8 mouse cellular contexts compared by ENCODE assay signal in the genomic region with DNA sequence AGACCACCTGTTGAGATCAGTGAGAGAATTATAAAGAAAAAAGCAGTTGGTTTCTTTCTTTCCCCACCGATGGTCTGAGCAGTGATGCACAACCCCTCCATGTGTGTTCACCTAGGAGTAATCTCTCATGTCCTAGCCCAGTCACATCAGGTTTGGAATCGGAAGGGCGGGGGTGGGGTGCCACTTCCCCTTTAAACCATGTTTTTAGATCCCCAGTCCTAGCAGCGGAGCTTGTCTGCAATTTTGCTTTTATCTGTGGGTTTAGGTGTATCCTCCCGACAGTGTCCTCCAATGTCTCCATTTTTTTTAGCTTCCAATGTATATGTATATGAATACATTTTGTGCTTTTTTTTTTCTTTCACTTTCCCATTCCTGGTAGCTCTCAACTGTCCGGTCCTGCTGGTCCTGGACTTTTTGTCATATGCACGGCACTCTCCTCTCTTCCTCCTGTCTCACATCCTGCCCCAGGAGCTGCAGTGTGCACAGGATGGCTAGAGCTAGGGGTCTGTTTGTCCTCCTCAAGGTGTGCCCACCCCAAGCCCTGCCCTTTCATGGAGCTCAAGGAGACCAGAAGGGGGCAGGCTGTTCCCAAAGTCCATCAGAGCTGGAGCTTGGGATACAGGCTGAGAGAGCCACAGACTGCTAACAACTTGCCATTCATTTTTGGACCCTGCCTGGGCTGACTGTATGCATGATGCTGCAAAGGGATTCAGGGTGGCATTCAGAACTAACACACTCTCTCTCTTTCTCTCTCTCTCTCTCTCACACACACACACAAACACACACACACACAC. TPM values are rescaled to one million over a fixed set of nuclear protein-coding genes. Genes with fewer than 3 reads are reported as not detected.
A peak's percentile ranks its signal among the peaks of the same experiment; 100 is the strongest.
DNase-seq lines count a peak whose midpoint lies in the region; ATAC-seq and TF ChIP-seq lines count a peak whose summit lies in the region.

No protein-coding gene starts in this region.

- peaks cover 29% of the 10 kb centered on the region for H3K27me3 ChIP-seq in liver, embryonic 11.5 days (replicated peaks; ENCODE audit: control insufficient read depth, insufficient read depth, low read length)
- peaks cover 32% of the 10 kb centered on the region for H3K27me3 ChIP-seq in neural tube, embryonic 13.5 days
- H3K27me3 ChIP-seq in thymus, adult 2 months (ENCODE audit: control insufficient read depth, insufficient read depth, low read length) = no peaks in the 10 kb centered on the region

- 38% methylated on average over 7 of the region's 7 CpGs for WGBS in liver, embryonic 11.5 days
- WGBS in neural tube, embryonic 13.5 days = 75% methylated on average over 7 of the region's 7 CpGs
- WGBS in thymus, adult 2 months = 15% methylated on average over 7 of the region's 7 CpGs

- H3K9ac ChIP-seq in liver, embryonic 11.5 days (ENCODE audit: low read depth, low read length) = no peak overlapping the region
- peak overlapping the region; percentile 34; the same call in 1 of the 2 replicates for H3K9ac ChIP-seq in neural tube, embryonic 13.5 days

- DNase-seq in left cerebral cortex, adult 18-20 months (ENCODE audit: low spot score in 2 of 2) = peak; percentile 64 to 67
- no peak for DNase-seq in left cerebral cortex, adult 8-10 months (ENCODE audit: low spot score in 2 of 2)
- peak; percentile 76 for DNase-seq in brain, adult 2 months (ENCODE audit: low read depth, low spot score)
- peak; percentile 59 for DNase-seq in gastrocnemius, adult 18-20 months (ENCODE audit: low spot score)
- DNase-seq in kidney, adult 18-20 months = peak; percentile 67
- no peak for DNase-seq in liver, embryonic 11.5 days (ENCODE audit: low spot score)
- DNase-seq in thymus, adult 2 months = no peak

- ATAC-seq in liver, embryonic 11.5 days (replicated peaks; ENCODE audit: low FRiP score) = no peak
- no peak for ATAC-seq in neural tube, embryonic 13.5 days (ENCODE audit: low read depth)

- no peak for TF ChIP-seq POLR2A in thymus, adult 2 months (IDR thresholded peaks at IDR 0.05; ENCODE audit: control insufficient read depth, extremely low read depth, insufficient read depth, low read length, poor library complexity)

- no peak overlapping the region for H3K27ac ChIP-seq in liver, embryonic 11.5 days (ENCODE audit: low read depth, low read length)
- H3K27ac ChIP-seq in neural tube, embryonic 13.5 days (replicated peaks) = no peak overlapping the region
- H3K27ac ChIP-seq in thymus, adult 2 months (ENCODE audit: control insufficient read depth, insufficient read depth, low read length) = no peak overlapping the region

- no peak for TF ChIP-seq CTCF in thymus, adult 2 months (IDR thresholded peaks at IDR 0.05; ENCODE audit: borderline replicate concordance, control insufficient read depth, extremely low read depth, insufficient read depth, low read length, poor library complexity)

- H3K36me3 ChIP-seq in liver, embryonic 11.5 days (ENCODE audit: control insufficient read depth, insufficient read depth, low read length) = no peaks in the 10 kb centered on the region
- H3K36me3 ChIP-seq in neural tube, embryonic 13.5 days = no peaks in the 10 kb centered on the region
- H3K36me3 ChIP-seq in thymus, adult 2 months (ENCODE audit: control insufficient read depth, insufficient read depth, low read length) = no peaks in the 10 kb centered on the region

- H3K4me3 ChIP-seq in liver, embryonic 11.5 days (ENCODE audit: low read depth, low read length) = peak overlapping the region; percentile 78
- peak overlapping the region; percentile 81 for H3K4me3 ChIP-seq in neural tube, embryonic 13.5 days
- H3K4me3 ChIP-seq in thymus, adult 2 months (ENCODE audit: control insufficient read depth, insufficient read depth, low read length) = no peak overlapping the region

- peak overlapping the region; percentile 95 for H3K4me2 ChIP-seq in liver, embryonic 11.5 days
- H3K4me2 ChIP-seq in neural tube, embryonic 13.5 days = peak overlapping the region; percentile 79

- H3K4me1 ChIP-seq in liver, embryonic 11.5 days (replicated peaks; ENCODE audit: control insufficient read depth, insufficient read depth, low read length) = peaks cover 11% of the 10 kb centered on the region; the same call in 1 of the 2 replicates
- H3K4me1 ChIP-seq in neural tube, embryonic 13.5 days (replicated peaks) = peaks cover 40% of the 10 kb centered on the region
- peaks cover 29% of the 10 kb centered on the region for H3K4me1 ChIP-seq in thymus, adult 2 months (replicated peaks; ENCODE audit: control insufficient read depth, insufficient read depth, low read length)

- H3K9me3 ChIP-seq in liver, embryonic 11.5 days (ENCODE audit: control insufficient read depth, low read length) = no peaks in the 10 kb centered on the region
- no peaks in the 10 kb centered on the region for H3K9me3 ChIP-seq in neural tube, embryonic 13.5 days

RNA-seq across cellular contexts. Expression of a gene that starts 2.6 kb away (rescaled TPM):
- total RNA-seq in left cerebral cortex, adult 18-20 months (2021) = 10 to 100 TPM; 45.7 to 48.9 TPM
- 10 to 100 TPM; 46.8 to 52.9 (median 48.7) TPM for total RNA-seq in left cerebral cortex, adult 8-10 months (2022)
- total RNA-seq in gastrocnemius, adult 18-20 months (2021) = 1 to 10 TPM; 8.2 to 9.3 TPM
- polyA plus RNA-seq in liver, embryonic 11.5 days (2014; fragmentation: Nextera tagmentation; extraction: Ambion mirVana) = 0.73 and 0.87 TPM in 2 replicates
- polyA plus RNA-seq in neural tube, embryonic 13.5 days (2015; fragmentation: Nextera tagmentation; extraction: Ambion mirVana) = 1.8 and 1.9 TPM in 2 replicates
- 5.7 and 7.8 TPM in 2 replicates for polyA plus RNA-seq in thymus, adult 2 months (2012; rRNA removed)

Comparison
In these comparisons a context has a peak if more than half of its experiments do, and no peak if none do; other contexts are left out.
1. DNase-seq: peak in left cerebral cortex, adult 18-20 months (2 of 2), brain, adult 2 months (single experiment), gastrocnemius, adult 18-20 months (single experiment) and kidney, adult 18-20 months (single experiment); none in left cerebral cortex, adult 8-10 months (0 of 2), liver, embryonic 11.5 days (single experiment) and thymus, adult 2 months (single experiment).
2. RNA of a gene that starts 2.6 kb away (total RNA-seq): 46.8 to 52.9 TPM in left cerebral cortex, adult 8-10 months and 45.7 to 48.9 TPM in left cerebral cortex, adult 18-20 months; 8.2 to 9.3 TPM in gastrocnemius, adult 18-20 months; every median in the first group is over 4 times any median in the second.